Mouse (Mus musculus): Measurements from ENCODE around the gene Polr1e.

GRCm38 (mm10) chr4:45036571-45036970 is 18.2 kb downstream of the Polr1e start:
- TF ChIP-seq POLR2A (IDR thresholded peaks at IDR 0.05; ENCODE audit: insufficient read depth, low read length) (no peak), CTCF (IDR thresholded peaks at IDR 0.05; ENCODE audit: low read depth, low read length) (no peak)
